Mouse (Mus musculus) c-Kit-positive CD71-negative TER-119-negative erythroid progenitor cells, embryonic 14.5 days (primary cell): Measurements from ENCODE around the gene Elmod1.

Experiments used
- DNase-seq: peaks from one replicate; pipeline ENCODE4 v3.0.0-alpha.2; 2013; ENCODE audit warnings: low read depth

The Elmod1 gene

GRCm38 (mm10) chr9:53906798-53907197, 68.3 kb downstream of the Elmod1 start:
- DNase-seq, result no peak

GRCm38 (mm10) chr9:53905418-53905817, 69.7 kb downstream of the Elmod1 start:
- DNase-seq, result no peak

GRCm38 (mm10) chr9:53903215-53903842, 71.8 kb downstream of the Elmod1 start:
- DNase-seq, result no peak

GRCm38 (mm10) chr9:53899836-53900235, 75.3 kb downstream of the Elmod1 start:
- no peak for DNase-seq

- no peak for DNase-seq
These were observed 79.3 kb downstream of the Elmod1 start for GRCm38 (mm10) chr9:53895827-53896226.

- peak; percentile 4 for DNase-seq
These were observed 85.0 kb downstream of the Elmod1 start for GRCm38 (mm10) chr9:53890075-53890474.

GRCm38 (mm10) chr9:53883588-53884280, 91.4 kb downstream of the Elmod1 start:
- DNase-seq, result no peak

GRCm38 (mm10) chr9:53877423-53877822, 97.7 kb downstream of the Elmod1 start:
- no peak for DNase-seq

- no peak for DNase-seq
These were observed 101.9 kb downstream of the Elmod1 start for GRCm38 (mm10) chr9:53873239-53873638.
